Mouse (Mus musculus) lung, postnatal 14 days (tissue): Measurements from ENCODE around the gene Slc6a17.

Experiments
- DNase-seq: peaks from one replicate; pipeline ENCODE4 v3.0.0; 2021

Gene Slc6a17

GRCm38 (mm10) chr3:107517631-107518108, at the start of gene Slc6a17:
TSS of gene Slc6a17 (minus strand) at chr3:107518018.
- DNase-seq = peak; percentile 10

GRCm38 (mm10) chr3:107565331-107565730, 47.5 kb upstream of the Slc6a17 start:
- no peak for DNase-seq

- DNase-seq = no peak
Measured at GRCm38 (mm10) chr3:107563880-107564279, 46.1 kb upstream of the Slc6a17 start.

GRCm38 (mm10) chr3:107562591-107562990, 44.8 kb upstream of the Slc6a17 start:
- no peak for DNase-seq

DNA sequence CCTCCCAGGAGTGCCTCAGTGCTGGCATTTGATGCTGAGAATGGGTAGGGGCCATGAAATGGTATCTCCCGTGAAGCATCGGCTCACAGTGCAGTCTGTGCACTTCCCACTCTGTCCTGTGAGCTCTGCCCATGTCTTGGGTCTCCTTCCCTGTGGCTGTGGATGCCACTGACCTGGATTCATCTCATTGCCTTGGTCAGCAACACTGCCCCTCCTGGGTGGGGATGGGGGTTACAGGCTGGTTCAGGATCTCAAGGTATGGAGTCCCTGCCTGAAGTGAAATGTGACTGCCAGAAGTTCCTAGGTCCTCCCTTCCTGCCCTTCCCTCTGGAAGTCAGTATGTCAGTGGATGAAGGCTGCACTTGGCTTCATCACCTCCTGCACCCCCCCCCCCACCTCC, 44.3 kb upstream of the Slc6a17 start:
- DNase-seq = no peak

DNA sequence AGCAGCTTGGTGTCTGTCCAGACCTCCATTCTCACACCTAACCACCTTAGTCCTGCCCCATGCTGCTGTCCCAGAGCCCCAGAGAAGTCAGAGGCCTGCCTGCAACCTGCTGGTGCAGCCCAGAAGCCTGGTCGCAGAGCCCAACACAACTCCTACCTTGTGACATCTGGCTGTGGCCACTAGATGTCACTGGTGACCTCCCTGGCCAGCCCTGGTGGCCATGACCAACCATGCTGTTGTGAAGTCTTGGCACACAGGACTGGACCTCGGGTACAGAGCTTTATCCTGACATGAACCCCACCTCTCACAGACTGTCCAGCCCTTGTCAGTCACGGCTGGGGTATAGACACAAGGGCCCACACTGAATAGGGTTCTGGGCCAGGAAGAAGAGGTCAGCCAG, 41.4 kb upstream of the Slc6a17 start:
- DNase-seq = peak; percentile 67

GRCm38 (mm10) chr3:107558740-107559139, 40.9 kb upstream of the Slc6a17 start:
- DNase-seq = no peak

DNA sequence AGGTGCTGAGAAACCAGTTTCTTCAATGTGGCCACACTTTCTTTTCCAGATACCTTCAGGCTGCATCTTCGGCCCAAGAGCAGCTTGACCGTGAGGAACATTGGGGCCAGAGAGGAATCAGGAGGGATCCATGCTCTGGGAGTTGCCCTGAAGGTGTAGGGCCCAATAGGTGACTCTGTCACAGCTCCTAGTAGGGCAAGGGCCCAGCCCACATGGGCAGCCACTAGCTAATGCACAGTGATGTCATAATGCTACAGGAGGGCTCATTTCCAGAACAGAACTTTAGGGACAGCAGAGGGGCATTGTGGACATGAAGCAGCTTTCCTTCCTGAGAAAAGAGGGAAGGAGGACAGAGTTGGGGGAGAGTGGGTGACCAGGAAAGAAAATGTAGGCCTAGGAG, 37.0 kb upstream of the Slc6a17 start, which contains the start of gene Ubl4b:
Gene Ubl4b (minus strand): TSS at position 232 of the 400 bp plus-strand sequence.
- no peak for DNase-seq

GRCm38 (mm10) chr3:107550409-107551049, 32.7 kb upstream of the Slc6a17 start:
- peak; percentile 78 for DNase-seq

DNA sequence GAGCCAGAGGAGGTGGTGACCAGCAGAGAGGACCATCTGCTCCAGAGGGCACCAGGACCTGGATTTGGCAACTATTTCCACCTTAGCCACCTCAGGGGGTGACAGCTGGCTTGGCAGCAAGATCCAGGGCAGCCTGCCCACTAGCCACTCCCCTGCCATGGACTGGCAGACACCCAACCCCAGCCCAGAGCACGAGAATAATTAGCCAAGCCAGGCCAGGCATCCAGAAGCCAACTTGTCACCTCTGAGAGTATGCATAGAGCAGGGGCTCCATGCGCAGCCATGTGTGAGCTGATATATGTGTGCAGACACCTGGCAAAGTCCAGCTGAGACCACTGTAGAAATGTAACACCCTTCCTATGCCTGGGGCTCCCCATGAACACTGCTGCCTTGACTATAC, 29.1 kb upstream of the Slc6a17 start:
- no peak for DNase-seq

GRCm38 (mm10) chr3:107545716-107546412, 28.0 kb upstream of the Slc6a17 start:
- no peak for DNase-seq

- DNase-seq = no peak
Measured at GRCm38 (mm10) chr3:107545278-107545677, 27.5 kb upstream of the Slc6a17 start.

DNA sequence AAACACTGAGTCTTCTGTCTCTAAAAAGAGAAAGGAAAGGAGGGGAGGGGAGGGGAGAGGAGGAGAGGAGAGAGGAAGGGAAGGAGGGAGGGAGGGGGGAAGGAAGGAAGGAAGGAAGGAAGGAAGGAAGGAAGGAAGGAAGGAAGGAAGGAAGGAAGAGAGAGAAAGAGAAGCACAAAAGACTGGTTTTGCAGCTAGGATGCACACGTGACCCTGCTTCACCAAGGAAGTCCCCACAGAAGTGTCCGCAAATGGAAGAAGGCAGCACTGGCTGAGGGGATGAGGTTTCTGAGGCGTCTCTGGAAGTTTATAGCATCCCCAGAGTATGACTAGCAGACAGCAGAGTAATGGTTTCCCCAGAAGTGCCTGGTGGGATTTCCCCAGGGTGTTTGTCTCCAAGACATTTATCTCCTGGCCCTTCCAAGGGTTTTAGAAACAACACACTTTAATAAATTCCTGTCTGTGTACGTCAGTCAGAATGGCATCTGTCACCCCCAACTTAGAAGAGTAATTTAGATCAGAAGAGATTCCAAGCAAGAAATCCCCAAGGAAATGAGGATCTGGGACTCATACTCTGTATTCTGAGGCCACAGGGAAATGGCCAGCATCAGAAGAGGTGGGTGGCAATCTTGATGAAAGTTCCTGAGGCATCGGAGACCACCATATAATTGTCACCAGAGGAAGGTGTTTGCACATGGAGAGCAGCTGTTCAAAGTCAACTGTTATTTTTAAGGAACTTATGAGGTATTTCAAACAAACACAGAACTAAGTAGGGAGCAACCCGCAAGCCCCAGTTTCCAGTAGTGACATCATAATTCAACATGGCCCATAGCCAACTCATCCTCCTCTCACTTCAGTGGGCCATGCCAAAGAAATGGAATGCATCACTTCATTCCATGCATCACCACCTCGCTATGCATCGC, 25.6 kb upstream of the Slc6a17 start:
- no peak for DNase-seq

- DNase-seq = no peak
Measured at GRCm38 (mm10) chr3:107542584-107542983, 24.8 kb upstream of the Slc6a17 start.

GRCm38 (mm10) chr3:107537504-107537889, 19.7 kb upstream of the Slc6a17 start:
- no peak for DNase-seq

DNA sequence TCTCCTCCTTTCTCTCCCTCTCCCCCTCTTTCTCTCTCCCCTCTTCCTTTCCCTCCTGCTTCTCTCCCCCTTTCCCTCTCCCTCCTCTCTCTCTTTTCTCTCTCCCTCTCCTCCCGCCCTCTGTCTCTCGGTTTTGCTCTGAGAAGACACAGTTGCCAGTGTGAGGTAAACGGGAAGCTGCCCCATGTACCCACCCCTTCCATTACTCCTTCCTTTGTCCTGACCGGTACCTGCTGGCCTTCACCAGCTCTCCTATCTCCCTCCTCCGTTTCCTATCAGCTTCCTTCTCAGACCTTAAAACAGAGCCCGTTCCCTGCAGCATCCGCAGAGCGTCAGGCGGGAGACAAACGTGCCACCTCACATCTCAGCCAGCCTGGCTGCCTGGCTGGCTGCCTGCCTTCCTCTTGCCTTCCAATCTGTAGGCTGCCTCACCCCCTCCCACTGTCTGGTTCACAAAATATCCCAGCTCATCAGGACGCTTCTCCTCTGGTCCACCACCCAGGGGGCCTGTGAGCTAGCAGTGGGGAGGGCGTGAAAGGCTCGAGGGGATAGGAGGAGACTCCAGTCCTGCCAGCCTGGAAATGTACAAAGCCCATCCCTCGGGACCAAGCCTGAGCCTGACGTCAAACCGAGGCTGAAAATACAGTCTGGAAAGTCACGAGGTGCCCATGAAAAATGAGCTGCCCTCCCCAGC, 19.1 kb upstream of the Slc6a17 start:
- DNase-seq = peak; percentile 18

DNA sequence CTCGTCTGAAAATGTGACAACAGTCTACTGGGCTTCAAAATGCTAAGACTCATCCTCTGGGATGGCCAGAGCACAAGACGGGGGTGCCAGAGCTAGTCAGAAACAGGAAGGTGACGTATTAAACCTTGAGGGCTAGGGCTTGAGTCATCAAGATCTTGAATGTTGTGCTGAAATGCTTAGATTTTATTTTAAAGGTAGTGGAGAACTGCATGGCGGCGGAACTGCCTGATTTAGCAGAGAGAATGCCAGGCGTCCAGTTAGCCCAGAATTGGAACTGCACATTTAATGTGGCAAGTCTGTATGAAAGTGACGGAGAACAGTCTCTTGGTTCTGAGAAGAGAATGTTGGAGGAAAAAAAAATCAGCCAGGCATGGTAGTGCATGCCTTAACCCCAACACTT, 17.1 kb upstream of the Slc6a17 start:
- no peak for DNase-seq

- no peak for DNase-seq
Measured at GRCm38 (mm10) chr3:107533532-107533931, 15.7 kb upstream of the Slc6a17 start.

DNA sequence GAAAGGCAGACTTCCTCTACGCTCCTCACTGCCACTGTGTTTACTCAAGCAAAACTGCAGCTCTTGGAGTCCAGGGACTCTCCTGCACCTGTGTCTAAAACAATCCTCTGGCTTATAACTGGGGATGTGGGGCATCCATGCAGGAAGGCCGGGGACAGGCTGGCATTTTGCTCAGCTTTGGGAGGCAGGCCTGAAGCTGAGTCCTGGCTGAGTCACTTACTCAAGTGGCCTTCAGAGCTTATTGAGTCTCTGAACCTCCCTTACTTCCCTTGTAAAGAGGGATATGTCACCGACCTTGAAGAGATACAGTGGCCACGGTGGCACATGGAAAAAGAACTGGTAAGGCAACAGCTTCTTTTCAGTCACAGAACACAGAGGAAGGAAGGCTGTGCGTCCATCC, 12.8 kb upstream of the Slc6a17 start:
- no peak for DNase-seq

DNA sequence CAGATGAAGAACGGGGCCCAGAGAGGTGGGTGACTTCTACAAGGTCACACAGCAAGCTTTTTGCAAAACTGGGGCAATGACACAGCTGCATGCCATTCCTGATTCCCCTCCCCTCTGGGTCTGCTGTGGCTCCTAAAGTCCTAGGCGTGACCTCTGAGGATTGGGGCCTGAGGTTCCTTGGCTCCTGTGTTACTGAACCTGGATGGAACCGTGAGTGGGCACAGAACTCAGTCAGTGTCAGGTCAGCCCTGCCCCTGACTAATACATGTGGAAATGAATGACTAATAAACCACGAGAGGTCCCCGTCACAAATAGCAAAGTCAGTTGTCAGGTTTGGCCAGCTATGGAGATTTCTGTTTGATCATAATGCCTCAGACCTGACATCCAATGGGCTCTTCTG, 11.4 kb upstream of the Slc6a17 start:
- no peak for DNase-seq

GRCm38 (mm10) chr3:107528401-107529118, 10.7 kb upstream of the Slc6a17 start:
- DNase-seq = no peak

DNA sequence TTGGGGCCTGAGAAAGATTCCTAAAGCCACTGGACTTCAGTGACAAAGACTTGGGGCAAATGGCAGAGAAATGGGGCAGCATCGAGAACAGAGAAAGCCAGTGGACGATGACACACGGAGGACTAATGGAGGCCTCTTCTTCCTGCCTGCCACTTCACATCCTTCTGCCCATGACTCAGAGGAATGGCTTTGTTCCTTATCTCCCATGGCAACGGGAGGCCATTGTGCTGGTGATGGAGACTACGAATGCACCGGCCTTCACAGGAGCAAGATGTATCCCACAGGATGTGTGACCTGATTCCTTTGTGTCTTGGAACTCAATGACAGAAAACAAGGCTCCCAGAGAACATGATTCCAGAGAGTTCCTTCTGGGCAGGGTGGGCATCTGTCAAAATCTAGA, 6.7 kb upstream of the Slc6a17 start:
- no peak for DNase-seq
